Comparison of ENCODE assay signal across 13 mouse cellular contexts in the genomic region with DNA sequence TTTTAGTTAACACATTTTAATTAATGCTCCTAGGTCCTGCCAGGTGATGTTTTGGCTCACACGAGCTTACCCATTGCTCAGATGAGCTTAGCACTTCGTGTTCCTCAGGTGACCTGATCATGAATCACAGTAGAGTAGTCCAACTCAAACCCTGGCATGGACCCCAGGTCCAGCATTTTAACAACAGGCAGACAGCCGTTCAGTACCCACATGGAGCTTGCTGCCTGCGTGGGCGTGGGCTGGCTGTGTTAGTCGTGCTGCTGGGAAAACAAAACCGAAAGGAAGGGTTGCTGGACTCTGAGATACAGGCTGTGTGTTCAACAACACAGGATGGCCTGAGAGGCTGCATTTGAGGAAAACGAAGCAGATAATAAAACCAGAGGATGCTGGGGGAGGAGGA. TPM values are rescaled to one million over a fixed set of nuclear protein-coding genes. Genes with fewer than 3 reads are reported as not detected.
DNase-seq lines count a peak whose midpoint lies in the region; ATAC-seq lines count a peak whose summit lies in the region.
"Had no signal": no experiment of that assay in that cellular context is flagged by ENCODE, and none has a peak within 500 bp of the region (broad histone marks: within the 10 kb centered on the region; RNA-seq: fewer than 3 reads in every experiment).

No protein-coding gene starts in this region.

- H3K36me3 ChIP-seq in hindbrain, embryonic 10.5 days = peaks cover 81% of the 10 kb centered on the region
- no peaks in the 10 kb centered on the region for H3K36me3 ChIP-seq in midbrain, embryonic 15.5 days (replicated peaks)

- peak; percentile 39; the same call in 1 of the 2 replicates for ATAC-seq in common myeloid progenitor, adult 5-6 weeks (replicated peaks; ENCODE audit: low read depth, poor library complexity, severe bottlenecking)
- no peak for ATAC-seq in granulocyte monocyte progenitor cell, adult 5-6 weeks (replicated peaks; ENCODE audit: poor library complexity, severe bottlenecking)
- ATAC-seq in midbrain, embryonic 15.5 days (replicated peaks) = no peak
- ATAC-seq: lung, postnatal 0 days had no signal

- no peak overlapping the region for H3K9ac ChIP-seq in midbrain, embryonic 15.5 days
- H3K9ac ChIP-seq: heart, embryonic 13.5 days; limb, embryonic 12.5 days had no signal

- peaks cover 12% of the 10 kb centered on the region for H3K4me1 ChIP-seq in hindbrain, embryonic 10.5 days (replicated peaks)
- peaks cover 19% of the 10 kb centered on the region for H3K4me1 ChIP-seq in midbrain, embryonic 15.5 days

- H3K4me2 ChIP-seq in midbrain, embryonic 15.5 days = no peak overlapping the region
- H3K4me2 ChIP-seq: heart, embryonic 13.5 days; limb, embryonic 12.5 days had no signal

- WGBS in hindbrain, embryonic 10.5 days = 87% methylated on average over 8 of the region's 8 CpGs
- 86% methylated on average over 8 of the region's 8 CpGs for WGBS in midbrain, embryonic 15.5 days

- DNase-seq in heart, adult 18-20 months = peak; percentile 52 to 54
- DNase-seq in heart, adult 8-10 months (ENCODE audit: low spot score) = no peak
- DNase-seq in right cerebral cortex, adult 2 months (ENCODE audit: low spot score in 2 of 2) = peak; percentile 35 to 38
- DNase-seq in right cerebral cortex, postnatal 4 days = no peak
- no peak for DNase-seq in hindbrain, embryonic 10.5 days (ENCODE audit: low spot score)
- DNase-seq: thymus, postnatal 4 days had no signal

- H3K4me3 ChIP-seq in hindbrain, embryonic 10.5 days = no peak overlapping the region
- no peak overlapping the region for H3K4me3 ChIP-seq in midbrain, embryonic 15.5 days
- H3K4me3 ChIP-seq: heart, embryonic 13.5 days; limb, embryonic 12.5 days had no signal

- H3K27ac ChIP-seq in hindbrain, embryonic 10.5 days = no peak overlapping the region
- H3K27ac ChIP-seq in midbrain, embryonic 15.5 days = no peak overlapping the region
- H3K27ac ChIP-seq: heart, embryonic 13.5 days; limb, embryonic 12.5 days had no signal

- no peaks in the 10 kb centered on the region for H3K9me3 ChIP-seq in hindbrain, embryonic 10.5 days
- H3K9me3 ChIP-seq in midbrain, embryonic 15.5 days = no peaks in the 10 kb centered on the region
- H3K9me3 ChIP-seq: heart, embryonic 13.5 days; limb, embryonic 12.5 days had no signal

- H3K27me3 ChIP-seq in hindbrain, embryonic 10.5 days (ENCODE audit: insufficient read depth, poor library complexity, severe bottlenecking) = no peaks in the 10 kb centered on the region
- H3K27me3 ChIP-seq in midbrain, embryonic 15.5 days (replicated peaks) = no peaks in the 10 kb centered on the region
- H3K27me3 ChIP-seq: heart, embryonic 13.5 days; limb, embryonic 12.5 days had no signal

RNA-seq across cellular contexts. Expression of gene Slc10a6, which starts 36.5 kb away (rescaled TPM):
- 10 to 100 TPM in 1 of 2 experiments, 1 to 10 TPM in 1; 8.2 to 10.1 TPM for total RNA-seq in heart, adult 18-20 months (2021)
- 1 to 10 TPM; 3.7 to 6.3 (median 4.4) TPM for total RNA-seq in heart, adult 8-10 months (2022)
- total RNA-seq in common myeloid progenitor, adult 5-6 weeks (2017) = not detected in 2 replicates
- polyA plus RNA-seq in hindbrain, embryonic 10.5 days (2016; fragmentation: Nextera tagmentation; extraction: Ambion mirVana) = 0.15 and 0.25 TPM in 2 replicates
- total RNA-seq in granulocyte monocyte progenitor cell, adult 5-6 weeks (2014; fragmentation: Nextera tagmentation) = not detected in 2 replicates
- total RNA-seq in granulocyte monocyte progenitor cell, adult 5-6 weeks (2017) = not detected in 2 replicates
- polyA plus RNA-seq in midbrain, embryonic 15.5 days (2015; fragmentation: Nextera tagmentation; extraction: Ambion mirVana) = 0.13 TPM in 2 replicates
- total RNA-seq: neutrophil, adult 5-6 weeks had no signal

Comparison
In these comparisons a context has a peak if more than half of its experiments do, and no peak if none do; other contexts are left out.
1. DNase-seq: peak in heart, adult 18-20 months (2 of 2) and right cerebral cortex, adult 2 months (2 of 2); none in heart, adult 8-10 months (single experiment), right cerebral cortex, postnatal 4 days (single experiment) and hindbrain, embryonic 10.5 days (single experiment).